Mouse (Mus musculus) ES-E14 (cell line): ENCODE measurements at regions not wholly inside any gene's neighbourhood (a gene's known extent, or its start where the extent isn't known, plus 50 kb on each side); places are given as distances from the start of the nearest gene placed in this dataset.

ENCODE experiments used
- HCFC1 ChIP-seq: IDR thresholded peaks from 2 replicates; pipeline ENCODE4 v1.6.1; 2012; ENCODE audit warnings: low read length, inconsistent platforms, borderline replicate concordance; ENCODE audit not compliant: insufficient read depth
- ZNF384 ChIP-seq: IDR thresholded peaks from 2 replicates; pipeline ENCODE4 v1.6.1; 2012; ENCODE audit warnings: low read depth, low read length, inconsistent platforms

GRCm38 (mm10) chr15:40241764-40242163, 107.6 kb downstream of the 9330182O14Rik start:
- no peak for TF ChIP-seq HCFC1
- TF ChIP-seq ZNF384: no peak
